Mouse (Mus musculus) heart, adult 8-10 months (tissue): ENCODE measurements around the gene Adat3. TPM values are rescaled to one million over a fixed set of nuclear protein-coding genes. Genes with fewer than 3 reads are reported as not detected.
"Not testable (repeated sequence)": the region's sequence is repeated elsewhere in the genome, so short reads cannot be mapped to it uniquely, and the experiment has no call there.

ENCODE experiments used
- DNase-seq: peaks from one replicate; pipeline ENCODE4 v3.0.0; 2022; ENCODE audit warnings: low spot score
- total RNA-seq, 4 experiments: library from RNA; stranded (reverse); gene quantifications; 2 replicates each; pipeline ENCODE4 v1.2.4; 2022

Gene Adat3
- total RNA-seq, 4 experiments from 2014 or later = 0.44 to 0.81 (median 0.73) TPM

DNA sequence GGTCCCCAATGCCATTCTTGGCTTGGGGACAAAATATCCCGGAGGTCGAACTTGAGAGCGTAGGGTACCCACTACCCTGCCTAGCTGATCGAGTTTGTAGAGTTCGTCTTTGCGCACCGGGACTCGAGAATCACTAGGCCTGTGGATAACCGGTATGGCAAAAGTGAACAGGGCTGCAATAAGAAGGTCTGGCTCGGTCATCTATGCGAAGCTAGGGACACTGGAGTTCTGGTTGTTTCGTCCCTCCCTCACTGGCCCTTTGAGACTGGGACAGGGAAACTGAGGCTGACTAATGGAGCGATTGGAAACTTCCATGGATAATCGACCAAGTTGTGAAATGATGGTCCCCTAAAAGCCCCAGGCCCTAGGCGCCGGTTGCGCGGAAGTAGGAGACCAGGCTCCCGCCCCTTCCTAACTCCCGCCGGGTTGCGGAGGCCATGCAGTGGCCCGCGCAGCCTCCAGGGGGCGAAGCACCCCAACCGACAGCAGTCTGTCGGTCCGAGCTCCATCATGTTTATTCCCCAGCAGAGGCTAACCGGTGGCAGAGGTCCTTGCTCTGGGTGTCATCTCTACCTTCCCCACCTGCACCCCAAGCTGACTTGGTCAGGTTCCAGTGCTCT is 24.4 kb upstream of the Adat3 start:
- peak; percentile 83 for DNase-seq

DNA sequence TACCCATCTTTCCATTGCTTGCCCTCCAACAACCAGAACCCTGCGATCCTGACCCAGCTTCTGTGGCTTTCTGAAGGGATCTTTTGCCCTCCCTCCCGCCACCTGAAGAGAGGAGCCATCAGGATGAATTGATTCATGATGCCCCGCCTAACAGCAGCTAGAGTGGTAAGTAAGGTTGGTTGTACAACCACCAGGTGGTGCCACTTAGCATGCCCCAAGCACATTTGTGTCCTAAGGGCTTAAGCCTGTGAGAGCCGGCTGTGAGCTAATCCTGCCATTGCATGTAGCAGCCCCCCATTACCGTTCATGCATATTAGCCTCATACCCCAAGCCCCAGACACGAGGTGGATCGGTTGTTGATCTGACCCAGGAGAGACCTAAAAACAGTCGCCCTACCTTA is 23.8 kb upstream of the Adat3 start:
- no peak for DNase-seq

GRCm38 (mm10) chr10:80583047-80583446 is 19.6 kb upstream of the Adat3 start:
- DNase-seq = no peak

- DNase-seq = no peak
These were observed 18.6 kb upstream of the Adat3 start for GRCm38 (mm10) chr10:80584045-80584488.

DNA sequence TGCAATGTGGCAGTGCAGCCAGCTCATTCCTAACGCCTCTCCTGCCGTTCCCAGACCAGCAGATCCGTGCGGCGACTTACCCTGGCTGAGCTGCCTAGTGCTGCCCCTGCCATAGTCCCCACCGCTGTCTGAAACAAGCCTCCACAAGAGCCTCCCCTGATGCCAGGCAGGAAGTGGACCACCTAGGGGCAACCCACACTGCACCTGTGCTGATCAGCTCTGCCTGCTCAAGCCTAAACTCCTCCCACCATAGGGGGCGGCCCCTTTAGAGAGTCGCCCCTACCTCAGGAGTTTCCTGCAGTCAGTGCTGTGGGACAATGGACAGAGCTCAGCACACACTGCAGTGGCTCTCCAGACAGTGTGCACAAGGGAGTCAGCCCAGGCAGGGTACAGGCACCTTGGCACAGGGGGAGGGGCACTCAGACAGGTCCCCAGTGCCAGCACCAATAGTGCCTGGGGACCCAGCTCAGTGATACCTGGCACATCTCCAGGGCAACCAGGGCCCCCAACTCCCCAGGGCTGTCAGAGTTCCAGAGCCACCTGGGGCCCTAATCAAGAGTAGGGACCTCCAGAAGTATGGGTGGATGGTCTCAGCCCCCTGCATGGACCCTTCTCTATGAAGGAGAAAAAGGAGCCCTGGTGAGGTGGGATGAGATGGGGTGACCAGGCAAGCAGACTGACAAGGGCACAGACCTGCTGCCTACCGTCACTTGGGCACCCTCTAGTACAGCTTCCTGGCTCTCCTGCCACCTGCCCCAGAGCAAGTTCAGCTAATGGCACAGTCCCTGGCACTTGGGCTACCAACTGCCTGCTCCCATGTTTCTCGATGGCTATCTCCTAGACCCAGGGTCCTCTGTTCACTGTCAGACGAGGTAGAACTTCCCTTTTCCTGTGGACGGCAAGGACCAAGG is 17.8 kb upstream of the Adat3 start:
- DNase-seq = no peak

- DNase-seq = no peak
These were observed 17.1 kb upstream of the Adat3 start for GRCm38 (mm10) chr10:80585581-80585980.

GRCm38 (mm10) chr10:80586407-80587304 is 16.0 kb upstream of the Adat3 start:
- DNase-seq = no peak

DNA sequence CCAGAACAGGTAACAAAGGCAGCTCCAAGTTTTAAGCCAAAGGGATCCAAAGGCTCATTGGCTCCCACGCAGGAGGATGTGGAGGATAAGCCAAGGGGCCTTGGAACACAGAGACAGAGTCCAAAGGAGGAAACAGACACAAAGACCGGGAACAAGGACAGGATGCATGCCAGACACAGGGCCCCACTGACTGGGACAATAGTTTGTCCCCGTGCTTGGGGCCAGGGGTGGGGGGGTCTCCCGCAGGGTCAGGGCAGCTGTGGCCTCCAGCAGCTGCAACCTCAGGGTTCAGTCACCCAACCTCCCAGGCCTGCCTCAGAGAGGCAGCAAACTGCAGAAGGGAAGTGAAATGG is 15.4 kb upstream of the Adat3 start:
- DNase-seq = peak; percentile 78

DNA sequence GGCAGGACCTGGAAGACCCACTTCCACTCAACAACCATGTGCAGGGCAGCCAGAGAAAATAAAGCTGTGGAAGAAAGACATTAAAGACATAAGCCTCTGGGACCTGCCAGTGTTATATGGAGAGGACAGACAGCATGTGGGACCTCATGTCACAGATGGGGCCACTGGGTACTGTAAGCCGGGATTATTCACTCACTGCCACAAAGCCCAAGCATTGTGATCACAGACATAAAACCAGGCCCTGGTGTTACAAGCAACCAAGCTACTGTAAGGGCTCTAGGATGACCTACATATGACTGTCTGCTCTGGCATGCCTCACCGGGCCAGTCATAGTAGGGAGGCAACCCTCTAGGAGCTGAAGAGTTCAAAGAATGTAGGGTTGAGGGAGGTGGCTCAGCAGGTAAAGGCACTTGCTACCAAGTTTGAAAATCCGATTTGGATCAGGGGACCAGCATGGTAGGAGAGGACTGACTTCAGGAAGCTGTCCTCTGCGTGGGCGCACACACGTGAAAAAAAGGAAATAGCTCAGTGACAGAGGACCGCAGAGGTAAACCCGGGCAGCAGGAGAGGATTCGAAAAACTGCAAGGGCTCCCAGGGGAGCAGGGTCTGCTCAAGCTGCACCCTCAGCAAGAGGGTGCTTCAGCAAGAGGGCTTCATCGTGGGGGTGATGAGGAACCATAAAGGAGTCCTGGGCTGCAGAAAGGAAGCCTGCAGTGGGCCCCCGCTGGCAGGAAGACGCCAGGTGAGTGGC is 13.4 kb upstream of the Adat3 start:
- no peak for DNase-seq

- DNase-seq = peak; percentile 94
These were observed 12.5 kb upstream of the Adat3 start, which contains the start of gene Abhd17a for GRCm38 (mm10) chr10:80589879-80590854. Abhd17a (minus strand) TSS chr10:80590341.

- DNase-seq = no peak
These were observed 6.4 kb upstream of the Adat3 start for GRCm38 (mm10) chr10:80596318-80596717.

DNA sequence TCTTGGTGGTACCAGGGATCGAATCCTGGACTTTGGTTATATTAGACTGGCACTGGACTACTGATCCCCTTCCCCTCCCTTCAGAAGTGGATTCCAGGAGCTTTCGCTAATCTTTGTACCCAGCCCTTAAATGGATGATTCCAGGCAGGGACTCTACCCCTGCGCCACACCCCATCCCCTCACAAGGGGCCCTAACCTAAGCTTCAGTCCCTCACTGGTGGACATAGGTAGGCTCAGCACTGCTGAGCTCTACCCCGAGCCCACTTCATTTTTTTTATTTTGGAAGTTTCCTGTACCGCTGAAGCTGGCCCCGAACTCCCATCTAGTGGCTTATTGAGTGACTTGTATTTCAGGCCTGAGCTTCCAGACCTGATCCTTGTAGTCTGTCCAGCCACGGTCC is 684 bp downstream of the Adat3 start:
- DNase-seq = no peak

DNA sequence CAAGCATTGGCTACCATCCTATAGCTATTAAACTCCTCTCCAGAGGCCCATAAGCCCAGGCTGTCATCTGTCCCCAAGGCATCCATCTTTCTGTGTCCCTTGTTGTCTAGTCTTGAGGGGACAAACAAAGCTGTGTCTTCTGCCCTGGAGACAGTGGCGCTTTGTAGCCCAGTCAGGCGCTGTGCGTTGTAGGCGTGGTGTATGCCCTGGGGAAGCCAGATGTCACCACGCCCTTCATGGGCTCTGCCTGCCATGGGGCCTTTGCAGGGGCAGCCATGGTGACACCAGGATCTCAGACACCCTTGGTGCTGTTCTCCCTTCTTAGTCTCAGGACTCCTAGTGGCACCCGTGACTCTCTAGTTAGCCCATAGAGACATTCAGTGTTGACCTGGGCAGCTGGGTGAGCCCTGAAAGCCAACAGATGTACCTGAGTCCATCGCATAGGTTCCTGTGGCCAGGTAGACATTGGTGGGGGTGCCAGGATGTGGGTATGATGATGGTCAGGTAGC is 1.4 kb downstream of the Adat3 start:
- DNase-seq = no peak

GRCm38 (mm10) chr10:80604988-80605387 is 2.3 kb downstream of the Adat3 start:
- no peak for DNase-seq

DNA sequence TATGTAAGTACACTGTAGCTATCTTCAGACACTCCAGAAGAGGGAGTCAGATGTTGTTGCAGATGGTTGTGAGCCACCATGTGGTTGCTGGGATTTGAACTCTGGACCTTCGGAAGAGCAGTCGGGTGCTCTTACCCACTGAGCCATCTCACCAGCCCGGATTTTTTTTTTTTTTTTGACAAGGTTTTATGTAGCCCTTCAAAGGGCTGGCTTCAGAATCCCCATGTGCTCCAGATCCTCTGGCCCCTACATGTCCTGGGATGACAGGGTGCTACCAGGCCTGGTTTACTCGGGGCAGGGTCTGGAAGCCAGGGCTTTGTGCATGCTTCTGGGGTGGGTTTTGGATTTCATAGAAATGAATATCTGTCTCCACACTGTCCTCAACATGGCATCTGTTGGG is 3.0 kb downstream of the Adat3 start, which contains the start of gene Gm49322:
Gene Gm49322 (plus strand): TSS at position 301 of the 400 bp plus-strand sequence.
- DNase-seq = not testable (repeated sequence)

DNA sequence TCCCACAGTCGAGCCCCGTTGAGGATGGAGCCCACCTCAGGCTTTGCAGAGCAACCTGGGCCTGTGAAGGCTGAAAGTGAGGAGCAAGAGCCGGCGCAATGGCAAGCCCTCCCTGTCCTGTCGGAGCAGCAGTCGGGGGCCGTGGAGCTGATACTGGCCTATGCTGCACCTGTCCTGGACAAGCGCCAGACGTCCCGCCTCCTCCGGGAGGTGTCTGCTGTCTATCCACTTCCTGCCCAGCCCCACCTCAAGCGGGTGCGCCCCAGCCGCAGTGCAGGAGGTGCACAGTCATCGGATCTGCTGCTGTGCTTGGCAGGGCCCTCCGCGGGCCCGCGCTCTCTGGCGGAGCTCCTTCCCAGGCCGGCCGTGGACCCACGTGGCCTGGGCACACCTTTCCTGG is 3.6 kb downstream of the Adat3 start:
- no peak for DNase-seq

DNA sequence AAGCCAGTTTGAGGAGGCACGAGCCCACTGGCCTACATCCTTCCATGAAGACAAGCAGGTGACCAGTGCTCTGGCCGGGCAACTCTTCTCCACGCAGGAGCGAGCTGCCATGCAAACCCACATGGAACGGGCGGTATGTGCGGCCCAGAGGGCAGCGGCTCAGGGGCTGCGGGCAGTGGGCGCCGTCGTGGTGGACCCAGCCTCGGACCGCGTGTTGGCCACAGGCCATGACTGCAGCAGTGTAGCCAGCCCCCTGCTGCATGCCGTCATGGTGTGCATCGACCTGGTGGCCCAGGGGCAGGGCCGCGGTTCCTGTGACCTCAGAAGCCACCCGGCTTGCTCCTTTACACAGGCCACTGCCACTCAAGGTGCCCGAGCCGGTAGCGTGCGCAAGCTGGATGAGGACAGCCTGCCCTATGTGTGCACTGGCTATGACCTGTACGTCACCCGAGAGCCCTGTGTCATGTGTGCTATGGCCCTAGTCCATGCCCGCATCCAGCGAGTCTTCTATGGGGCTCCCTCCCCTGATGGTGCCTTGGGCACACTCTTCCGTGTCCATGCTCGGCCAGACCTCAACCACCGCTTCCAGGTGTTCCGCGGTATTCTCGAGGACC is 4.2 kb downstream of the Adat3 start:
- DNase-seq = no peak

DNA sequence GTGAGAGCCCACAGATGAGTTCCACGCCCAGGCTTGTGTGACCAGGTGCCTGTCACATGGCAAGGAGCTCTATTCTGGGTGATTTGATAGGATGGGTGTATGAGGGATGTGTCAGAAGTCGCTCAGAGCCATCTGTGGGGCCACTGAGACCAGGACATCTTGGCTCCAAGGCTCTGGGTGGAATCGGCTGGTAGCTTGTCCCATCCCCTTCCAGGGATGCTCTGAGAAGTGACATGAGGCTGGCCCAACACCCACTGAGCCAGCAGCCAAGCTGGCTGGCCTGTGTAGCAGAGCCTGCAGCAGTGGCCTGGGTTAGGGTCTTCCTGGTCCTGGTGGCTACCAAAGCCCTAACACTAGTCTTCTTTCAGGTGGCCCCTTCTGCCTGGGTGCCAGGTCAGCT is 5.8 kb downstream of the Adat3 start:
- no peak for DNase-seq

DNA sequence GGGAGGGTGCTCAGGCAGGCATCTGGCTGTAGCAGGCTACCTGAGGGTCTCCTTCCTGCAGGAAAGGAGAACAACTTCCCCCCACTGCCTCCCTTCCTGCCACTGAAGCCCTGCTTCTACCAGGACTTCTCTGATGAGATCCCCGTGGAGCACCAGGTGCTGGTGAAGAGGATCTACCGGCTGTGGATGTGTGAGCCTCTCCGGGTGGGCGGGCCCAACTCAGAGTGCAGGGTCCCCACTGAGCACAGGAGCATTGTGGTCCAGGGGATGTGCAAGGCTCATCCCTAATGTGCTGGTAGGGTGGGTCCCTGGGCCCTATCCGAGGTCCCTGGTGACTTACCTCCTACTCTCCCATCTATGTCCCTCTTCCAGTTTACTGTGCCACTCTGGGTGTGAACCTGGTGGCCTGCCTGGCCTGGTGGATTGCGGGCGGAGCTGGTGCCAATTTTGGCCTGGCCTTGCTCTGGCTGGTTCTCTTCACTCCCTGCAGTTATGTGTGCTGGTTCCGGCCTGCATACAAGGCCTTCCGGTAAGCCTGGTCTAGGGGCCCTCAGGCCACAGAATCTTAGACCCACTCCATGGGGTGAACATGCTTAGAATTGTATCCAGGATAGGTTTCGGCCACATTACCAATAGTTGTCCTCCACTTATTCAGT is 6.7 kb downstream of the Adat3 start:
- DNase-seq = no peak
